Mouse (Mus musculus): ENCODE results near the gene Gm33543. TPM values are rescaled to one million over a fixed set of nuclear protein-coding genes. Genes with fewer than 3 reads are reported as not detected.
A peak's percentile ranks its signal among the peaks of the same experiment; 100 is the strongest.

The Gm33543 gene
- total RNA-seq (2014; fragmentation: Nextera tagmentation) (not detected in 2 replicates), total RNA-seq (2017) (not detected in 2 replicates)

DNA sequence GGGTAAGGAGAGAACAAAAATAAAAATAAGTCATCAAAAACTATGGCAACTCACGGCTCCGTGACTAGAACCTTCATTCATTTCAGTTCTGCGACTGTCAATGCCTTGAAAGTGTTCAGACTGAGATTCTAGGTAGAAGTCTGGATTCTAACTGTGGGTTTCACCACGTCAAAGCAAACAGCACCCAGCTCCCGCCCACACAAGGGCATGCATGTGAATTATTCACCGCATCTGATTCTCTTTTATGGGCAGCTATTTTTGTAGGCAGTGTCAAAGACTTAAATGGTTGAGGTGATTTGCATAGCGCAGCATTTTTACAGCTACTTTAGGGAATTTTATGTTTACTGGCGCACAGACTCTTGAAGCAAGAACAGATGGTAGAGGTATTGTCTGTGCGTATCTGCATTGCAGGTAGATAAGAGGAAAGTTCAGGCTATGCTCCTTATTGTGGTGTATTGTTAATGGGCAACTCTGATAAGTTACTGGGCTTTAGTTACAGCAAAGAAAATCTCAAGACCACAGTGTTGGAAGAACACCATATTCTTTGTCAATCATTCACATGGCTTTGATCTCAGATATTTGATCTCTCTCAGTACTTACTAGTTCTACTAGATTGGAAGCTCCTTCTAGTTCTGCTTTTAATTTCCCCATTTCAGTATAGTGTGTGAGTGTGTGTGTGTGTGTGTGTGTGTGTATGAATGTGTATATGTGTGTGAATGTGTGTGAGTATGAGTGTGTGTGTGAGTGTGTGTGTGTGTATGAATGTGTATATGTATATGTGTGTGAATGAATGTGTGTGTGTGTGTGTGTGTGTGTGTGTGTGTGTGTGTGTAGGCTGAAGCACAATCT, at the start of gene Gm33543:
Gene Gm33543, minus strand, starts transcription at position 142 of the 849 bp plus-strand sequence.
- ATAC-seq (replicated peaks; ENCODE audit: low FRiP score, low TSS enrichment, poor library complexity, severe bottlenecking): no peak

DNA sequence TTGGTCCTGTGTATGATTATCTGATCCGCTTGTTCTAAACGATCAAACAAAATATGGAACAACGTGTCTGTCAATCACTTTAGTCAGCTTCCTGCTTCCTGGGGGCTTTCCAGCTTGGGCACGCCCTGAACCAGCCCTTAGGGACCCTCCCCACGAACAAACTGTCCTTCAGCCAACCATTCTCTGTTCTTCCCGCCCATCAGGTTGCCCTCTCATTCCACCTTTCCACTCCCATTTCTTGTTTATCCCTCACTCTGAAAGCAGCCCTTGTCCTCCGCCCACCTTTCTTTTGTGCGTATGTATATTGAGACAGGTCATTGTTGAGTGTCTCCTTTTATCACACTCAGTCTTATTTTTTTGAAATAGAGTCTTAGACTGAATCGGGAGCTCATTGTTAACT, 49.4 kb upstream of the Gm33543 start:
- ATAC-seq (replicated peaks; ENCODE audit: low FRiP score, low TSS enrichment, poor library complexity, severe bottlenecking): no peak

DNA sequence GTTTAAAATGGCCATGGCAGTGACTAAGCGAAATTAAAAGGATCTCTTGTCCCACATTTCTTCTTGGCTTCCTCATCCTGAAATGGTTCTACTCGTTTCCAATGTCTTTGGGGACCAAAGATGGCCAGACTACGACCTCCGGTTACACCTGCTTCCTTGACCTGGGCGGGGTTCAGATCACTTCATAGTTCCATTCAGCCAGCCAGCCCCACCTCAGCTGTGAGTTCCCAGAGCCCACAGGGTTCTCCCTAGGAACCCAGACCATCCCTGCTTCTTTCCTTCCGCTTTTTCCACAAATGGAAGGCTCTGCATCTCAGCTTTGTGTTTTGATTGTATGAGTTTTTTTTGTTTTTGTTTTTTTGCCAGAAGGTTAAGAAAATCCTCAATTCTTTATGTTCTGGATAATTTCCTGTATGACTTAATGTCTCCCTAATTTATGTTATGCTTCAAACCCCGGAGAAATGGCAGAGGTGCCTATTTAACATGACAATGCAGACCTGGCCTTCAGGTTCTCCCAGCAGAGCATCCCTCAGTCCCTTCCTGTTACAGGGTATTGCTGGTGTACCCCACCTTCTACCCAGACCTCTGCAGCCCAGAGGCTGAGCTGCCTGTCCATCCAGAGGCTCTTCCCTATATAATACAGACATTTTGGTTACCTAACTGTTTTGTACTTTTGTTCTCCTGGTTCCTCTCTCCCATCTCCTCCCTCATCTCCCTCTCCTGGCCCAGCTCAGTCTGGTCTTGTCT, 48.7 kb upstream of the Gm33543 start:
- no peak for ATAC-seq (replicated peaks; ENCODE audit: low FRiP score, low TSS enrichment, poor library complexity, severe bottlenecking)

- no peak for ATAC-seq (replicated peaks; ENCODE audit: low FRiP score, low TSS enrichment, poor library complexity, severe bottlenecking)
Measured at GRCm38 (mm10) chr10:95883761-95884517, 41.2 kb upstream of the Gm33543 start.

GRCm38 (mm10) chr10:95882036-95882435, 39.3 kb upstream of the Gm33543 start:
- no peak for ATAC-seq (replicated peaks; ENCODE audit: low FRiP score, low TSS enrichment, poor library complexity, severe bottlenecking)

- ATAC-seq (replicated peaks; ENCODE audit: low FRiP score, low TSS enrichment, poor library complexity, severe bottlenecking): peak; percentile 47
Measured at GRCm38 (mm10) chr10:95879983-95880934, 37.5 kb upstream of the Gm33543 start.

DNA sequence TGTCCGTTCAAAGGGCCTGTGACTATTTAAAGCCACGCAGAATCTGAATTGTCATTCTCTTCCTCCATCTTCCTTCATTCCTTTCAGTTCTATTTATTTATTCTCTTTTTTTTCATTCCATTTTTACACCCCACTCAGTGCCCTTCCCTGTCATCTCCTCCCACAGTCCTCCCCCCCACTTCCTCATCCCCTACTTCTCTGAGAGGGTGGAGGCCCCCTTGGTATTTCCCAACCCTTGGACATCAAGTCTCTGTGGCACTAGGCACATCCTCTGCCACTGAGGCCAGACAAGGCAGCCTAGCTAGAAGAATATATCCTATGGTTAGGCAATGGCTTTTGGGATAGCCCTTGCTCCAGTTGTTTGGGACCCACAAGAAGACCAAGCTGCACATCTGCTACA, 28.1 kb upstream of the Gm33543 start:
- ATAC-seq (replicated peaks; ENCODE audit: low FRiP score, low TSS enrichment, poor library complexity, severe bottlenecking): no peak

- ATAC-seq (replicated peaks; ENCODE audit: low FRiP score, low TSS enrichment, poor library complexity, severe bottlenecking): no peak
Measured at GRCm38 (mm10) chr10:95868348-95868747, 25.6 kb upstream of the Gm33543 start.

GRCm38 (mm10) chr10:95867596-95867995, 24.9 kb upstream of the Gm33543 start:
- ATAC-seq (replicated peaks; ENCODE audit: low FRiP score, low TSS enrichment, poor library complexity, severe bottlenecking): no peak

DNA sequence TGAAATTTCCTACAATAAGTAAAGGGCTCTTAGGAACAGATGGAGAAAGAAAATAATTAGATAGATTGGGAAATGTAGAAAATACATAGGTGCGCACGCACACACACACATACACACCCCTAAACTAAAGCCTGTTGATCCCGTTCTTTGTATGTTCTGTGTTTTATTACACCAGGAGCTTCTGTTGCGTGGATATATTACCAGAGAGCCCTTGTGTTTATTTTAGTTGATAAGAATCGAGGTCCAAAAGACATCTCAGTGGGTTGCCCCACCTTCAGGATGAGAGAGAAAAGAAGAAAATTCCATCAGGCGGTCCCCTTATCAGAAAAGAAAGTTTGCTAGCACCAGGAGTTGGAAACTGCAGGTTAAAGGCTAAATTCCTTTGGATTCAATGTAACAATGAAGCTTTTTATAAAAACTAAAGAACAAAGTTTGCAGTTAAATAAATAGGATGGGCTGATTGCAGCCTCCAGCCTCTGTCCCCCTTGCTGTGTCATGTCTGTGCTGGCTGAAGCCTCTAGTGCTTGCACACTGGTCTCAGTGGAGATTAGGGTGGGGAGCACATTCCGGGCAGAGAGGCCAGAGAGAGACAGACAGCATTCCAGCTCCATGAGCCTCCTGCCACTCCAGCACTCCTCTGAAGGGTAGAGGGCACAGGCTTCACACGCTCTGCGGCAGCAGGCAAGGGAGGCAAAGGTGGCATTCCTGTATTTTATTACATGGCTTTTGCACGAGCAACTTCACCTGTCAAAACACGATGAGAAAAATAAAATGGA, 21.8 kb upstream of the Gm33543 start:
- no peak for ATAC-seq (replicated peaks; ENCODE audit: low FRiP score, low TSS enrichment, poor library complexity, severe bottlenecking)

- ATAC-seq (replicated peaks; ENCODE audit: low FRiP score, low TSS enrichment, poor library complexity, severe bottlenecking): no peak
Measured at GRCm38 (mm10) chr10:95862664-95863063, 19.9 kb upstream of the Gm33543 start.

DNA sequence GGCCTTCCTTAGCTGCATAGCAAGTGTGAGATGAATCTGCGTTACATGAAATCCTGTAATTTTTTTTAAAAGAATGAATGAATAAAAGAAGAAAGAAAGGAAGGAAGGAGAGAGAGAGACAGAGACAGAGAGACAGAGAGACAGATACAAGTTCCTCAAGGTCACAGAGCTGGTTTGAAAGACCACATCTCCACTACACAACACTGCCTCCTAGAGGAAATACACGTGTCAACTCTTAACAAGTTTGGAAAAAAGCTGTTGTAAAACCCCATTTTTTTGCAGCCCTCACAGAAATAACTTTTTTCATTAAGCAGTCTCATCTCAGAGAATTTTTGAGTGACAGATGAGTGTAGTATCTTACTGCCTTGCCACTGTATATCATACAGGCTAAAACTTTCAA, 15.4 kb upstream of the Gm33543 start:
- peak; percentile 59; the same call in 1 of the 2 replicates for ATAC-seq (replicated peaks; ENCODE audit: low FRiP score, low TSS enrichment, poor library complexity, severe bottlenecking)

GRCm38 (mm10) chr10:95855411-95855810, 12.7 kb upstream of the Gm33543 start:
- no peak for ATAC-seq (replicated peaks; ENCODE audit: low FRiP score, low TSS enrichment, poor library complexity, severe bottlenecking)

- ATAC-seq (replicated peaks; ENCODE audit: low FRiP score, low TSS enrichment, poor library complexity, severe bottlenecking): no peak
Measured at GRCm38 (mm10) chr10:95850504-95850903, 7.8 kb upstream of the Gm33543 start.

DNA sequence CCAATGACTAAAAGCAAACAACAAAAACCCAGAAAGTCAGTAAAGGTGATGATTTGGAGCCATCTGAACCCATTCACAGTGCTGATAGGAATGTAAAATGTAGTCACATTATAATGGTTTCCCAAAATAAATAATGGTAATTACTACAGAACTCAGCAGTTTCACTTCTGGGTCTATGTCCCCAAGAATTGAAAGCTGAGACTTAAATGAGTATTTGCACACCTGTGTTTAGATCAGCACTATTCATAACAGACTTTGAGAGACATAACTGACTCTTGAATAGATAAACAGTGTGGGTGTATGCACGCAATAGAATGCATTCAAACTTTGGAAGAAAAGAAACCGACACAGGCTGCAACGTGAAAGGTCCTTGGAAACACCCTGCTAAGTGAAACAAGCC, 4.0 kb upstream of the Gm33543 start:
- no peak for ATAC-seq (replicated peaks; ENCODE audit: low FRiP score, low TSS enrichment, poor library complexity, severe bottlenecking)

DNA sequence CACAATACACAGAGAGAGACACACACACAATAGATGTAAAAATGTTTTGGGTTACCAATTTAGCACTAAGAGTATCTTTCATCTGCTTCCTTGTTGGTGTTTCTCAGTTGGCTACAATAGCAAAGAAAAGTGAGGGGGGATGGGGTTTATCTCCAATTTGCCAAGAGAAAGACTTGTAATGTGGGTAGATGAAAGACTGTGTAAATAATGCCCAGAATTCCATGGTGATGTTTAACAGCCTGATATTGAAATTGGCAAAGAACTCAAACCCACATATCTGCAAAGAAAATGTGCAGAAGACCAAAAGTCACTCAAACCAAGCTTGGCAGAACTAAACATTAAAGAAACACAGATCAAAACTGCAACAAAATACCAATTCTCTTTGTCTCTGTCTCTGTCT, 3.6 kb upstream of the Gm33543 start:
- no peak for ATAC-seq (replicated peaks; ENCODE audit: low FRiP score, low TSS enrichment, poor library complexity, severe bottlenecking)

GRCm38 (mm10) chr10:95843878-95844277, 1.1 kb upstream of the Gm33543 start:
- no peak for ATAC-seq (replicated peaks; ENCODE audit: low FRiP score, low TSS enrichment, poor library complexity, severe bottlenecking)

DNA sequence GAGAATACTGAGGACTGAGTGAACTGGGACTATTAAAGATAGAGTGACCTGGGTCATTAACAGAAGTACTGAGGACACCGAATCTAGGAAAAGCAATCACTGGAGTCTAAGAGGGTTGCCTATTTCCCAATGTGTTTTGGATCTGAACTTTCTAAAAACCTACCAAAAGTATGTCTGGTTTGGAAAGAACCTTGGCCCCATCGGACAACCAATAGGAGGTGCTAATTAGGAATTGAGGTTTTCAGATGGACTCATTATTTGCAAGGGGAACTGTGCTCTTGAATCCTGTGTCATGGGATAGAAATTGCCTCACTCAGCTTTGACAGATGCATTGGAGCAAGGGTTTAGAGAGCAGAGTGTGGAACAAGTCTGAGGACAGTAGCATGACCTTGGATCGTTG, 1.5 kb downstream of the Gm33543 start:
- ATAC-seq (replicated peaks; ENCODE audit: low FRiP score, low TSS enrichment, poor library complexity, severe bottlenecking): no peak
